In the genomic region with DNA sequence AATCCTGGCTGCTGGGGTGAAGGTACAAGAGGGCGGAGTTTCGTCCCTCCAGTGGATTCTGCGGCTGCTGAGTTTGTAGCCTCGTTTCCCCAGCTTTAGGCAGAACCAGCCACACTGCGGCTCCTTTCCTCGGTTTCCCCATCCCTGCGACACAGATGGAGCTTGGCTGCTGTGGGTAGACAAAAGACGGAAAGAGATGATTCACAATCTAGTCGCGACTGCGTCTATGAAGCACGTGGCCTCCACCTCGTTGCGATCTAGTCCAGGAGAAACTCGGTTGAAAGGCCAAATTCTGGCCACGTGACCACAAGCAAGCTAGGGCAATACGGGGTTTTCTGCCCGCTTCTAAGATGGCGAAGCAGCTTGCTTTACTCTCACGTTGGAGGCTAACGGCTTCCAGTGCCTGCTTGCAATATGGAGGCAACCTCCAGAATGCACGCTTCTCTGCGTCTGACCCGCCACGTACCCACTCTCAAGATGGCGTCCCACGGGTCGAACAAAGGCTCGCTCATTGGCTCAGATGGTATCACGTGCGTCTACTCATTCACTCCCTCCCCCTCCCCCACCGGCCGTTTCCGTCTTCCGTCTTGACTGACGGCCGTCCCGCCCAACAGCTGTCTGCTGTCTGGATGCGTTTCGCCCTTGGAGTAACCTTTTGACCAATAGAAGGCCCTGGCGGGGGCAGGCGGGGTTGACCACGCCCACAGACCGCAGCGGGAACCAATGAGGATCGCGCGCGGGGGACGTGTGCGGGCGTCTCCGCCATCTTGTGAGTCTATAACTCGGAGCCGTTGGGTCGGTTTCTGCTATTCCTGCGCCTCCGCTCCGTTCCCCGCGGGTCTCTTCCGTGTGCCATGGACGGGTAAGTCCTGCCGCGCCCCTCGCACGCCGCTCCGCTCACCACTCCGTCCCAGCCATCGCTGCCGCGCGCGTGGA, we compare ENCODE assay signal across 8 mouse cellular contexts. TPM values are rescaled to one million over a fixed set of nuclear protein-coding genes. Genes with fewer than 3 reads are reported as not detected.
A peak's percentile ranks its signal among the peaks of the same experiment; 100 is the strongest.
DNase-seq lines count a peak whose midpoint lies in the region; ATAC-seq and TF ChIP-seq lines count a peak whose summit lies in the region.

TSS of gene Ptbp1 (plus strand) at position 568 of the 936 bp plus-strand sequence.

- TF ChIP-seq CTCF in E14TG2a.4 (conservative IDR thresholded peaks at IDR 0.05; ENCODE audit: low read length) = no peak
- TF ChIP-seq CTCF in heart, postnatal 0 days (IDR thresholded peaks at IDR 0.05; ENCODE audit: low read depth) = no peak
- peak; percentile 11; the same call in 1 of the 2 replicates for TF ChIP-seq CTCF in testis, adult 2 months (IDR thresholded peaks at IDR 0.05; ENCODE audit: control insufficient read depth, insufficient read depth, insufficient replicate concordance, low read depth, low read length)

- TF ChIP-seq EP300 in heart, postnatal 0 days (IDR thresholded peaks at IDR 0.05; ENCODE audit: low read depth) = peak; percentile 66; the same call in 1 of the 2 replicates

- WGBS in forebrain, embryonic 12.5 days = under 1% methylated on average over 75 of the region's 75 CpGs
- under 1% methylated on average over 75 of the region's 75 CpGs for WGBS in heart, postnatal 0 days
- under 1% methylated on average over 75 of the region's 75 CpGs for WGBS in liver, embryonic 16.5 days (ENCODE audit: insufficient replicate concordance)
- WGBS in neural tube, embryonic 13.5 days = under 1% methylated on average over 75 of the region's 75 CpGs

- peak; percentile 94 for ATAC-seq in forebrain, embryonic 12.5 days (ENCODE audit: low FRiP score)
- ATAC-seq in heart, postnatal 0 days (ENCODE audit: insufficient read depth, low read depth) = peak; percentile 88
- ATAC-seq in liver, embryonic 16.5 days (ENCODE audit: low read depth) = peak; percentile 90
- peak; percentile 93 for ATAC-seq in neural tube, embryonic 13.5 days (ENCODE audit: low read depth)

- peak; percentile 77 for TF ChIP-seq POLR2A in testis, adult 2 months (IDR thresholded peaks at IDR 0.05; ENCODE audit: control insufficient read depth, low read depth, low read length)

- H3K4me1 ChIP-seq in E14TG2a.4 (replicated peaks; ENCODE audit: low read depth, low read length) = peaks cover 74% of the 10 kb centered on the region
- peaks cover 59% of the 10 kb centered on the region for H3K4me1 ChIP-seq in forebrain, embryonic 12.5 days
- peaks cover 49% of the 10 kb centered on the region for H3K4me1 ChIP-seq in heart, postnatal 0 days (ENCODE audit: control insufficient read depth, insufficient read depth)
- peaks cover 59% of the 10 kb centered on the region for H3K4me1 ChIP-seq in liver, embryonic 16.5 days (ENCODE audit: control insufficient read depth, low read depth, low read length)
- peaks cover 63% of the 10 kb centered on the region for H3K4me1 ChIP-seq in neural tube, embryonic 13.5 days (replicated peaks)
- peaks cover 31% of the 10 kb centered on the region for H3K4me1 ChIP-seq in testis, adult 2 months (ENCODE audit: control insufficient read depth, insufficient read depth, low read length)

- H3K9me3 ChIP-seq in E14TG2a.4 (ENCODE audit: low read length) = no peaks in the 10 kb centered on the region
- no peaks in the 10 kb centered on the region for H3K9me3 ChIP-seq in forebrain, embryonic 12.5 days
- no peaks in the 10 kb centered on the region for H3K9me3 ChIP-seq in heart, postnatal 0 days (replicated peaks; ENCODE audit: control insufficient read depth, low read length)
- no peaks in the 10 kb centered on the region for H3K9me3 ChIP-seq in liver, embryonic 16.5 days (replicated peaks; ENCODE audit: control insufficient read depth, low read length)
- no peaks in the 10 kb centered on the region for H3K9me3 ChIP-seq in neural tube, embryonic 13.5 days

- H3K4me3 ChIP-seq in E14TG2a.4 (replicated peaks; ENCODE audit: low read length) = peak within 1 kb of the TSS; percentile 97
- H3K4me3 ChIP-seq in forebrain, embryonic 12.5 days (replicated peaks) = peak within 1 kb of the TSS; percentile 99
- peak within 1 kb of the TSS; percentile 98 for H3K4me3 ChIP-seq in heart, postnatal 0 days (ENCODE audit: low read depth, low read length)
- H3K4me3 ChIP-seq in liver, embryonic 16.5 days (ENCODE audit: low read depth, low read length) = peak within 1 kb of the TSS; percentile 98
- peak within 1 kb of the TSS; percentile 70 for H3K4me3 ChIP-seq in neural tube, embryonic 13.5 days
- H3K4me3 ChIP-seq in testis, adult 2 months (ENCODE audit: control insufficient read depth, low read depth, low read length) = peak within 1 kb of the TSS; percentile 97

- H3K27ac ChIP-seq in forebrain, embryonic 12.5 days = peak within 1 kb of the TSS; percentile 100
- H3K27ac ChIP-seq in heart, postnatal 0 days (ENCODE audit: low read depth) = peak within 1 kb of the TSS; percentile 100
- peak within 1 kb of the TSS; percentile 98 for H3K27ac ChIP-seq in liver, embryonic 16.5 days (ENCODE audit: low read length)
- H3K27ac ChIP-seq in neural tube, embryonic 13.5 days (replicated peaks) = peak within 1 kb of the TSS; percentile 100
- H3K27ac ChIP-seq in testis, adult 2 months (ENCODE audit: control insufficient read depth, insufficient read depth, low read depth, low read length) = peak within 1 kb of the TSS; percentile 100

- no peaks in the 10 kb centered on the region for H3K27me3 ChIP-seq in E14TG2a.4 (ENCODE audit: insufficient read depth, low read length)
- no peaks in the 10 kb centered on the region for H3K27me3 ChIP-seq in forebrain, embryonic 12.5 days
- no peaks in the 10 kb centered on the region for H3K27me3 ChIP-seq in heart, postnatal 0 days (ENCODE audit: control insufficient read depth, insufficient read depth, low read length)
- H3K27me3 ChIP-seq in liver, embryonic 16.5 days (ENCODE audit: control insufficient read depth, insufficient read depth, low read depth, low read length) = no peaks in the 10 kb centered on the region
- H3K27me3 ChIP-seq in neural tube, embryonic 13.5 days = no peaks in the 10 kb centered on the region
- no peaks in the 10 kb centered on the region for H3K27me3 ChIP-seq in testis, adult 2 months (ENCODE audit: control insufficient read depth, insufficient read depth, low read length)

- DNase-seq in c-Kit-positive CD71-positive TER-119-positive erythroid progenitor cells, embryonic 14.5 days (ENCODE audit: low spot score) = peak; percentile 100
- DNase-seq in heart, postnatal 0 days (ENCODE audit: low spot score) = peak; percentile 99
- DNase-seq in kidney, postnatal 4 days = peak; percentile 100

- H3K36me3 ChIP-seq in E14TG2a.4 (ENCODE audit: insufficient read depth, low read length) = peaks cover 44% of the 10 kb centered on the region
- H3K36me3 ChIP-seq in forebrain, embryonic 12.5 days (replicated peaks) = peaks cover 30% of the 10 kb centered on the region
- H3K36me3 ChIP-seq in heart, postnatal 0 days (replicated peaks; ENCODE audit: control insufficient read depth, insufficient read depth, low read length) = peaks cover 18% of the 10 kb centered on the region
- peaks cover 20% of the 10 kb centered on the region for H3K36me3 ChIP-seq in liver, embryonic 16.5 days (ENCODE audit: control insufficient read depth, insufficient read depth)
- peaks cover 22% of the 10 kb centered on the region for H3K36me3 ChIP-seq in neural tube, embryonic 13.5 days
- peaks cover 3% of the 10 kb centered on the region for H3K36me3 ChIP-seq in testis, adult 2 months (ENCODE audit: control insufficient read depth, insufficient read depth, low read length)

- H3K4me2 ChIP-seq in forebrain, embryonic 12.5 days = peak within 1 kb of the TSS; percentile 97
- peak within 1 kb of the TSS; percentile 90 for H3K4me2 ChIP-seq in heart, postnatal 0 days (ENCODE audit: low read depth, low read length)
- H3K4me2 ChIP-seq in liver, embryonic 16.5 days (ENCODE audit: low read depth, low read length) = peak within 1 kb of the TSS; percentile 99
- H3K4me2 ChIP-seq in neural tube, embryonic 13.5 days = peak within 1 kb of the TSS; percentile 98

- H3K9ac ChIP-seq in forebrain, embryonic 12.5 days = peak within 1 kb of the TSS; percentile 99
- H3K9ac ChIP-seq in heart, postnatal 0 days (replicated peaks; ENCODE audit: low read depth, low read length) = peak within 1 kb of the TSS; percentile 98
- peak within 1 kb of the TSS; percentile 93 for H3K9ac ChIP-seq in liver, embryonic 16.5 days (ENCODE audit: low read depth, low read length)
- peak within 1 kb of the TSS; percentile 98 for H3K9ac ChIP-seq in neural tube, embryonic 13.5 days

RNA-seq across cellular contexts. Expression of gene Ptbp1, which starts in this region (rescaled TPM):
- 223 TPM in 2 replicates for polyA plus RNA-seq in forebrain, embryonic 12.5 days (2016; fragmentation: Nextera tagmentation; extraction: Ambion mirVana)
- total RNA-seq in heart, postnatal 0 days (2014; rRNA removed; ENCODE audit: low replicate concordance) = 186 and 196 TPM in 2 replicates
- polyA plus RNA-seq in heart, postnatal 0 days (2015; fragmentation: Nextera tagmentation; extraction: Ambion mirVana) = 39.8 and 40.4 TPM in 2 replicates
- 112 and 124 TPM in 2 replicates for polyA plus RNA-seq in liver, embryonic 16.5 days (2015; fragmentation: Nextera tagmentation; extraction: Ambion mirVana)
- 87.9 and 114 TPM in 2 replicates for polyA plus RNA-seq in neural tube, embryonic 13.5 days (2015; fragmentation: Nextera tagmentation; extraction: Ambion mirVana)
- 125 and 126 TPM in 2 replicates for polyA plus RNA-seq in testis, adult 2 months (2012; rRNA removed)

Comparison
In these comparisons a context has a peak if more than half of its experiments do, and no peak if none do; other contexts are left out.
1. Peak in every context shown above with its lines: DNase-seq, ATAC-seq, H3K4me3 ChIP-seq and H3K27ac ChIP-seq.